Mouse (Mus musculus) spleen, adult 18-20 months (tissue): Measurements from ENCODE around the gene Gm4724.
"Not testable (repeated sequence)": the region's sequence is repeated elsewhere in the genome, so short reads cannot be mapped to it uniquely, and the experiment has no call there.

Experiments used
- DNase-seq, 2 experiments: peaks; one replicate each; pipeline ENCODE4 v3.0.0; 2022; ENCODE audit warnings: mixed read lengths in 2 of 2

Gm4724 gene

GRCm38 (mm10) chr2:175435707-175436106, at the start of gene Gm4724:
Gene Gm4724, minus strand, starts transcription at chr2:175435807.
- DNase-seq = not testable (repeated sequence)

- DNase-seq = not testable (repeated sequence)
Measured at GRCm38 (mm10) chr2:175469685-175470084, 34.1 kb upstream of the Gm4724 start, which contains the start of gene Zfp965. Gene Zfp965, plus strand, starts transcription at chr2:175469985.
